Mouse (Mus musculus): Measurements from ENCODE around the gene Gys1. TPM values are rescaled to one million over a fixed set of nuclear protein-coding genes. Genes with fewer than 3 reads are reported as not detected.
"Not testable (repeated sequence)": the region's sequence is repeated elsewhere in the genome, so short reads cannot be mapped to it uniquely, and the experiment has no call there.

The Gys1 gene
- 46.3 and 47.3 TPM in 2 replicates for polyA plus RNA-seq (2015; fragmentation: Nextera tagmentation; extraction: Ambion mirVana)

- WGBS, result under 1% methylated on average over 45 of the region's 45 CpGs
- H3K36me3 ChIP-seq (ENCODE audit: control insufficient read depth, insufficient read depth, low read length), result no peaks in the 10 kb centered on the region; the same call in 1 of the 2 replicates
Measured at GRCm38 (mm10) chr7:45434203-45435015, at the start of gene Gys1. Gys1 (plus strand) TSS chr7:45434844.

GRCm38 (mm10) chr7:45386077-45386476 is 48.6 kb upstream of the Gys1 start:
- Histone ChIP-seq H3K4me2 (ENCODE audit: low read depth, low read length) (no peak overlapping the region), H3K4me3 (replicated peaks; ENCODE audit: low read length) (no peak overlapping the region), H3K9ac (ENCODE audit: low read length) (no peak overlapping the region), H3K27me3 (ENCODE audit: control insufficient read depth, insufficient read depth, low read length) (no peaks in the 10 kb centered on the region), H3K4me1 (ENCODE audit: control insufficient read depth, insufficient read depth, low read length) (no peaks in the 10 kb centered on the region), H3K27ac (ENCODE audit: low read length) (no peak overlapping the region), H3K36me3 (ENCODE audit: control insufficient read depth, insufficient read depth, low read length) (peaks cover 62% of the 10 kb centered on the region), H3K9me3 (replicated peaks; ENCODE audit: control insufficient read depth, low read length) (no peaks in the 10 kb centered on the region)
- ATAC-seq (ENCODE audit: insufficient read depth, low FRiP score), result no peak
- 92% methylated on average over 3 of the region's 3 CpGs for WGBS

More at GRCm38 (mm10) chr7:45434203-45435015, at the start of gene Gys1:
- peaks cover 37% of the 10 kb centered on the region for H3K4me1 ChIP-seq (ENCODE audit: control insufficient read depth, insufficient read depth, low read length)
- H3K9ac ChIP-seq (ENCODE audit: low read length), result peak within 1 kb of the TSS; percentile 87
- no peaks in the 10 kb centered on the region for H3K27me3 ChIP-seq (ENCODE audit: control insufficient read depth, insufficient read depth, low read length)
- H3K4me2 ChIP-seq (ENCODE audit: low read depth, low read length), result peak within 1 kb of the TSS; percentile 89
- H3K4me3 ChIP-seq (replicated peaks; ENCODE audit: low read length), result peak within 1 kb of the TSS; percentile 81
- no peaks in the 10 kb centered on the region for H3K9me3 ChIP-seq (replicated peaks; ENCODE audit: control insufficient read depth, low read length)
- H3K27ac ChIP-seq (ENCODE audit: low read length), result peak within 1 kb of the TSS; percentile 88
- ATAC-seq (ENCODE audit: insufficient read depth, low FRiP score), result peak; percentile 97

- H3K27me3 ChIP-seq (ENCODE audit: control insufficient read depth, insufficient read depth, low read length), result no peaks in the 10 kb centered on the region
- peak overlapping the region; percentile 86 for H3K4me3 ChIP-seq (replicated peaks; ENCODE audit: low read length)
- peaks cover 14% of the 10 kb centered on the region; the same call in 1 of the 2 replicates for H3K36me3 ChIP-seq (ENCODE audit: control insufficient read depth, insufficient read depth, low read length)
- peak overlapping the region; percentile 94 for H3K27ac ChIP-seq (ENCODE audit: low read length)
- peak; percentile 83 for ATAC-seq (ENCODE audit: insufficient read depth, low FRiP score)
- H3K4me1 ChIP-seq (ENCODE audit: control insufficient read depth, insufficient read depth, low read length), result peaks cover 16% of the 10 kb centered on the region
- no peaks in the 10 kb centered on the region for H3K9me3 ChIP-seq (replicated peaks; ENCODE audit: control insufficient read depth, low read length)
- peak overlapping the region; percentile 94 for H3K9ac ChIP-seq (ENCODE audit: low read length)
- under 1% methylated on average over 19 of the region's 20 CpGs for WGBS
- H3K4me2 ChIP-seq (ENCODE audit: low read depth, low read length), result peak overlapping the region; percentile 98
Measured at GRCm38 (mm10) chr7:45395129-45395541, 39.5 kb upstream of the Gys1 start.

- under 1% methylated on average over 60 of the region's 60 CpGs for whole genome bisulfite sequencing
- Histone ChIP-seq H3K27me3 (ENCODE audit: control insufficient read depth, insufficient read depth, low read length) (no peaks in the 10 kb centered on the region), H3K4me2 (ENCODE audit: low read depth, low read length) (peak within 1 kb of the TSS; percentile 98), H3K9ac (ENCODE audit: low read length) (peak within 1 kb of the TSS; percentile 94), H3K36me3 (ENCODE audit: control insufficient read depth, insufficient read depth, low read length) (peaks cover 8% of the 10 kb centered on the region; the same call in 1 of the 2 replicates), H3K4me1 (ENCODE audit: control insufficient read depth, insufficient read depth, low read length) (peaks cover 16% of the 10 kb centered on the region), H3K4me3 (replicated peaks; ENCODE audit: low read length) (peak within 1 kb of the TSS; percentile 86), H3K9me3 (replicated peaks; ENCODE audit: control insufficient read depth, low read length) (no peaks in the 10 kb centered on the region), H3K27ac (ENCODE audit: low read length) (peak within 1 kb of the TSS; percentile 94)
- ATAC-seq (ENCODE audit: insufficient read depth, low FRiP score), result peak; percentile 98
Measured at GRCm38 (mm10) chr7:45395578-45396336, 38.9 kb upstream of the Gys1 start, which contains the start of gene Snrnp70. Snrnp70 (minus strand) TSS chr7:45395742.

GRCm38 (mm10) chr7:45396337-45396775 is 38.3 kb upstream of the Gys1 start:
- not testable (repeated sequence) for H3K9me3 ChIP-seq (replicated peaks; ENCODE audit: control insufficient read depth, low read length); H3K27me3 ChIP-seq (ENCODE audit: control insufficient read depth, insufficient read depth, low read length); H3K36me3 ChIP-seq (ENCODE audit: control insufficient read depth, insufficient read depth, low read length)
- peak overlapping the region; percentile 58 for H3K4me2 ChIP-seq (ENCODE audit: low read depth, low read length)
- 2% methylated on average over 3 of the region's 3 CpGs for WGBS
- H3K4me1 ChIP-seq (ENCODE audit: control insufficient read depth, insufficient read depth, low read length), result peaks cover 16% of the 10 kb centered on the region
- H3K27ac ChIP-seq (ENCODE audit: low read length), result peak overlapping the region; percentile 88
- peak overlapping the region; percentile 74; the same call in 1 of the 2 replicates for H3K9ac ChIP-seq (ENCODE audit: low read length)
- H3K4me3 ChIP-seq (replicated peaks; ENCODE audit: low read length), result peak overlapping the region; percentile 55
- ATAC-seq (ENCODE audit: insufficient read depth, low FRiP score), result peak; percentile 15; the same call in 1 of the 2 replicates

GRCm38 (mm10) chr7:45396787-45397186 is 37.9 kb upstream of the Gys1 start:
- H3K27me3 ChIP-seq (ENCODE audit: control insufficient read depth, insufficient read depth, low read length), result no peaks in the 10 kb centered on the region
- H3K9ac ChIP-seq (ENCODE audit: low read length), result no peak overlapping the region
- WGBS, result 77% methylated on average over 2 of the region's 2 CpGs
- no peak overlapping the region for H3K4me3 ChIP-seq (replicated peaks; ENCODE audit: low read length)
- H3K27ac ChIP-seq (ENCODE audit: low read length), result no peak overlapping the region
- no peak for ATAC-seq (ENCODE audit: insufficient read depth, low FRiP score)
- peaks cover 16% of the 10 kb centered on the region for H3K4me1 ChIP-seq (ENCODE audit: control insufficient read depth, insufficient read depth, low read length)
- H3K4me2 ChIP-seq (ENCODE audit: low read depth, low read length), result no peak overlapping the region
- no peaks in the 10 kb centered on the region for H3K9me3 ChIP-seq (replicated peaks; ENCODE audit: control insufficient read depth, low read length)
- H3K36me3 ChIP-seq (ENCODE audit: control insufficient read depth, insufficient read depth, low read length), result 0 out of 2 replicates have a peak, but pooled peaks cover 4% of the 10 kb centered on the region

DNA sequence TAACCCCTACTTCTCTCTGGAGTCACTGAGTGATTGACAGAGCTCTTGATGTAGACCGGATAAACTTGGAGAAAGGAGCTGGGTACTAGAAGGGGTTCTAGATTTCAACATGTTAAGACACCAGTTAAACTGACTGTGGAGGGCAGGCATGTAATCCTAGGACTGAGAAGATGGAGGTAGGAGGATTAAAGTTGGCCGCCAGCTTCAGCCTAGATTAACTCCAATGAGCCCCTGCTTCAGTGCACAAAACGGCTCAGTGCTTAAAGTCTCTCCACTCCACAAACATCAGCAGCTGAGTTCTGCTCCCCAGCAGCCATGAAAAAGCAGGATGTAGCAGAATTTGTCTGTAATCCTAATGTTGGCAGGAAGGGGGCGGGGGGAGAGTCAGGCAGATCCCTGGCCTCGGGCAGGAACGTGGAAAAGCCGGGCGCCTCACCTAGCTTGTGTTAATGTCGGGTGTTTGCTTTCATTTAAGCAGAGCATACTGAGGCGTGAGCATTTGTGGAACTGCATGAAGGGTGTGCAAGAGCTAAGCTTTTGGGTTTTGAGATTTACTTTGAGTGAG is 33.0 kb upstream of the Gys1 start:
- Histone ChIP-seq H3K4me2 (ENCODE audit: low read depth, low read length) (no peak overlapping the region), H3K27ac (ENCODE audit: low read length) (no peak overlapping the region), H3K36me3 (ENCODE audit: control insufficient read depth, insufficient read depth, low read length) (no peaks in the 10 kb centered on the region), H3K9ac (ENCODE audit: low read length) (no peak overlapping the region; the same call in 1 of the 2 replicates), H3K27me3 (ENCODE audit: control insufficient read depth, insufficient read depth, low read length) (peaks cover 18% of the 10 kb centered on the region), H3K4me3 (replicated peaks; ENCODE audit: low read length) (no peak overlapping the region), H3K4me1 (ENCODE audit: control insufficient read depth, insufficient read depth, low read length) (0 out of 2 replicates have a peak, but pooled peaks cover 6% of the 10 kb centered on the region), H3K9me3 (replicated peaks; ENCODE audit: control insufficient read depth, low read length) (no peaks in the 10 kb centered on the region)
- WGBS, result 51% methylated on average over 10 of the region's 10 CpGs
- no peak for ATAC-seq (ENCODE audit: insufficient read depth, low FRiP score)

- Histone ChIP-seq H3K27me3 (ENCODE audit: control insufficient read depth, insufficient read depth, low read length) (peaks cover 39% of the 10 kb centered on the region), H3K9ac (ENCODE audit: low read length) (no peak overlapping the region), H3K4me3 (replicated peaks; ENCODE audit: low read length) (no peak overlapping the region), H3K27ac (ENCODE audit: low read length) (no peak overlapping the region), H3K9me3 (replicated peaks; ENCODE audit: control insufficient read depth, low read length) (no peaks in the 10 kb centered on the region), H3K36me3 (ENCODE audit: control insufficient read depth, insufficient read depth, low read length) (no peaks in the 10 kb centered on the region), H3K4me1 (ENCODE audit: control insufficient read depth, insufficient read depth, low read length) (0 out of 2 replicates have a peak, but pooled peaks cover 6% of the 10 kb centered on the region), H3K4me2 (ENCODE audit: low read depth, low read length) (no peak overlapping the region)
- 44% methylated on average over 6 of the region's 6 CpGs for WGBS
- ATAC-seq (ENCODE audit: insufficient read depth, low FRiP score), result peak; percentile 22; the same call in 1 of the 2 replicates
Measured at GRCm38 (mm10) chr7:45403532-45404261, 30.9 kb upstream of the Gys1 start.
